Mouse (Mus musculus): ENCODE measurements around the gene Krtap9-3. TPM values are rescaled to one million over a fixed set of nuclear protein-coding genes. Genes with fewer than 3 reads are reported as not detected.

Gene Krtap9-3
- not detected for total RNA-seq (2023)

DNA sequence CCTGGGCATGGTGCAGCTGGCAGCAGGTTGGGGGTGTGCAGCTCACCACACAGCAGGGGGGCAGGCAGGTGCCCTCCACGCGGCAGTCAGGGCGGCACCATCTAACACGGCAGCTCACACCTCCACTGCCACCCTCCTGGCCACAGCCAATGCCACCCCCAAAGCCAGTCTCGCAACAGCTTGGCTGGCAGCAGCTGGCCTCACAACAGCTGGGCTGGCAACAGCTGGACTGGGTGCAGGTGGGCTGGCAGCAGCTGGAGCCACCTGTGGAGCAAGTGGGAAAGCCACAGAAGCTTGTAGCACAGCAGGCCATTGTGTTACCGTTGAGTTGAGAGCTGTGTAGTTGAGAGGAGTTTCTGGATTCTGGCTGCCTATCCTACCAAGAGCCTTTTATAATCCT lies at the start of gene Krtap9-3:
Krtap9-3 (minus strand) TSS at position 364 of the 400 bp plus-strand sequence.

DNA sequence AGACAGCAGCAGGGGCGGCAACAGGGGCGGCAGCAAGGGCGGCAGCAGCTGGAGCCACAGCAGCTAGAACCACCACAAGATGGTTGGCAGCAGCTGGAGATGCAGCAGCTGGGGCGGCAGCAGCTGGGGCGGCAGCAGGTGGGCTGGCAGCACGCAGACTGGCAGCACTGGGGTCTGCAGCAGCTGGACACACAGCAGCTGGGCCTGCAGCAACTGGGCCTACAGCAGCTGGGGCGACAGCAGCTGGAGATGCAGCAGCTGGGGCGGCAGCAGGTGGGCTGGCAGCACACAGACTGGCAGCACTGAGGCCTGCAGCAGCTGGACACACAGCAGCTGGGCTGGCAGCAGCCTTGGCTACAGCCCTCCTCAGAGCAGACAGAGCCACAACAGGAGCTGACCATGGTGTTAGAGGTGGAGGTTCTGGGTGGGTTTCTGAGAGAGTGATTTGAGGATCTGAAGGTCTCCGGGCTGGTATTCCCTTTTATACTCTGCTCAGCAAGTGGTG lies 45.8 kb upstream of the Krtap9-3 start, which contains the start of gene Krtap4-7:
Krtap4-7 (minus strand) TSS at position 455 of the 505 bp plus-strand sequence.

DNA sequence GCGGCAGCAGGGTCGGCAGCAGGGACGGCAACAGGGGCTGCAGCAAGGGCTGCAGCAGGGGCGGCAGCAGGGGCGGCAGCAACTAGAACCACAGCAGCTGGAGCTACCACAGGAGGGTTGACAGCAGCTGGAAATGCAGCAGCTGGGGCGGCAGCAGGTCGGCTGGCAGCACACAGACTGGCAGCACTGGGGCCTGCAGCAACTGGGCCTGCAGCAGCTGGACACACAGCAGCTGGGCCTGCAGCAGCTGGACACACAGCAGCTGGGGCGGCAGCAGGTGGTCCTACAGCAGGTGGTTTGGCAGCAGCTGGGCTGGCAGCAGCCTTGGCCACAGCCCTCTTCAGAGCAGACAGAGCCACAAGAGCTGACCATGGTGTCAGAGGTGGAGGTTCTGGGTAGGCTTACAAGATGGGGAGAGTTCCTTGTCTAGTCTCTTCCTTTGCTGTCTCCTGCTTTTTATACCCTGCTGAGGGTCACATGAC lies 36.8 kb upstream of the Krtap9-3 start, which contains the start of gene Krtap4-2:
Krtap4-2 (minus strand) TSS at position 432 of the 482 bp plus-strand sequence.

DNA sequence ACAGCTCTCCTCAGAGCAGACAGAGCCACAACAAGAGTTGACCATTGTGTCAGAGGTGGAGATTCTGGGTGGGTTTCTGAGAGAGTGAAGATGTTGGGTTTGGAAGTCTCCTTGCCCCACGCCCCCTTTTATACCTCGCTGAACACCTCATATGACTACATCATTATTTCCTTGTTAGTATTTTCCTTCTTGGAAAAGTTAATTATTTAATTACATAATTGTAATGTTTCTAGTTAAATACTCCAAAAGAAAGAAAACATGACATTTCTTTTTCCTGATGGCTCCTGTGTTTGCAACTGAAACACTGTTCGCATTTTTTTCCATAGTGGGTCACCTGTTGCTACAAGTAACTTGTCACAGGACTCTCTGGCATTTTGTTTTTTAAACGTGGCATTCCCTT lies 30.2 kb upstream of the Krtap9-3 start, which contains the start of gene Krtap4-1:
Krtap4-1 (minus strand) TSS at position 101 of the 400 bp plus-strand sequence.

DNA sequence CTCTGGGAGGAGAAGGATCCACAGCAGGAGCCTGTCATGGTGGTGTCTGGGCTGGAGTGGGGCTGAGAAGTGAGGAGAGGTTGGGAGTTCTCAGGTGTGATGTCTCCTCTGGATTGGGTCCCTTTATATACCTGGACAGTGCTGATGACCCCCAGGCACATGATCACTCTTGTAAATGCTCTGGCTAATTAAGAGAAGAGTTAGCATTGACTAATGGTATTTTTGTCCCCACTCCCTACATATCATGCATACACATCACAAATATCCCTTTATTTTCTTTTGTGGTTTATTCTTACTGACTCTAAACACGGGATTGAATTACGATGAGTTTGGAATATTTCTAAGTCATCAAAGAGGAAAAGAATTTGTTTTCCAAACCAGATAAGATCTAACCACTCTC lies 22.4 kb upstream of the Krtap9-3 start, which contains the start of gene Gm11562:
Gm11562 (minus strand) TSS at position 101 of the 400 bp plus-strand sequence.

DNA sequence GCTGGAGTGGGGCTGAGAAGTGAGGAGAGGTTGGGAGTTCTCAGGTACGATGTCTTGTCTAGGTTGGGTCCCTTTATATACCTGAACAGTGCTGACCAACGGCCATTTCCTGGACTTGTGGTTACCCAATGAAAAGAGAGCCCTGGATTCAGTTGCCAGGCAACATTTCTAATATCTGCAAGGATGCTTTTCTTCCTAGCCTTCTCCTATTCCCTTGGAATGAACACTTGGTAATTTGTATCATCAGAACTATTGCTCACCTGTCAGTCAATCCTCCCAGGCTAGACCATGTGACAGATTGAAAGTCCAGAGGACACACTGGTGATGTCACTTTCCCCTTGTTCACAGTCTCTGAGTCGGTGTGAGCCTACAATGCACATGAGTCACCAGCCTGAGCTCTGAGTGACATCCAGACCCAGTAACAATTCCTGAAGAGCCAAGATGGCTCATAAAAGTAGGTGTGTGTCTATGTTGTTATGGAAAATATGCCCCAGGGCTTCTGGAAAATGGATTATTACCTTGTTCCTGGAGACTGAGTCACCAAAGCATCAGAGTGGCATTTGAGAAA lies 17.0 kb upstream of the Krtap9-3 start, which contains the start of gene Krtap2-4:
Krtap2-4 (minus strand) TSS at position 51 of the 568 bp plus-strand sequence.

DNA sequence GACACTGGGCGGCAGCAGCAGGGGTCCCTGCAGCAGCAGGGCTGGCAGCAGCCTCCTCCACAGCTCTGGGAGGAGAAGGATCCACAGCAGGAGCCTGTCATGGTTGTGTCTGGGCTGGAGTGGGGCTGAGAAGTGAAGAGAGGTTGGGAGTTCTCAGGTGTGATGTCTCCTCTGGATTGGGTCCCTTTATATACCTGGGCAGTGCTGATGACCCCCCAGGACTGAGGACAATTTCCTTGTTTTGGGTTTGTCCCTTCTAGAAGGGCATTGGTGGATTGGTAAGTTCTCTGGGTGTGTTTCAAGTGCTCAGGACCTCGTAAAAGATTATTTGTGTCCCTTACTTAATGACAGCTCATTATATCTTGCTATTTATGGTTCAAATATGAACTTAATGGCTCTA lies 12.2 kb upstream of the Krtap9-3 start, which contains the start of gene Gm11937:
Gm11937 (minus strand) TSS at position 101 of the 400 bp plus-strand sequence.

DNA sequence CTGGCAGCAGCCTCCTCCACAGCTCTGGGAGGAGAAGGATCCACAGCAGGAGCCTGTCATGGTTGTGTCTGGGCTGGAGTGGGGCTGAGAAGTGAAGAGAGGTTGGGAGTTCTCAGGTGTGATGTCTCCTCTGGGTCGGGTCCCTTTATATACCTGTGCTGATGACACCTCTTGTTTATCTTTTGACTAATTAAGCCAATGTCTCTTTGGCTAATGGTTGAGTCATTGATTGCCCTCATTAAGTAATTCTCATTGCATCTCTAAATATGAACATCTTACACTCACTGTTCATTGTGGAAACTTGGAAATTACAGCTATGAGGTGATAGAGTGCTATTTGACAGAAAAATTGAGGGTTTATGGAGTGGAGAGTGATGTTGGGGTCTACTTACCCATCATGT lies 5.3 kb upstream of the Krtap9-3 start, which contains the start of gene Gm11938:
Gm11938 (minus strand) TSS at position 101 of the 400 bp plus-strand sequence.

DNA sequence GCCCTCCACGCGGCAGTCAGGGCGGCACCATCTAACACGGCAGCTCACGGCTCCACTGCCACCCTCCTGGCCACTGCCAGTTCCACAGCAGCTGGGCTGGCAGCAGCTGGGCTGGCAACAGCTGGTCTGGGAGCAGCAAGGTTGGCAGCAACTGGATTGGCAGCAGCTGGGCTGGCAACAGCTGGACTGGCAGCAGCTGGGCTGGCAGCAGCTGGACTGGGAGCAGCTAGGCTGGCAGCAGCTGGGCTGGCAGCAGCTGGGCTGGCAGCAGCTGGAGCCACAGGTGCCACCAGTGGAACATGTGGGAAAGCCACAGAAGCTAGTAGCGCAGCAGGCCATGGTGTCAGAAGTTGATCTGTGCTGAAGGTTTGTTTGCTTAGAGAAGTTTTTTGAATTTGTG lies 6.9 kb downstream of the Krtap9-3 start, which contains the start of gene Krtap1-3:
Krtap1-3 (minus strand) TSS at position 359 of the 400 bp plus-strand sequence.

DNA sequence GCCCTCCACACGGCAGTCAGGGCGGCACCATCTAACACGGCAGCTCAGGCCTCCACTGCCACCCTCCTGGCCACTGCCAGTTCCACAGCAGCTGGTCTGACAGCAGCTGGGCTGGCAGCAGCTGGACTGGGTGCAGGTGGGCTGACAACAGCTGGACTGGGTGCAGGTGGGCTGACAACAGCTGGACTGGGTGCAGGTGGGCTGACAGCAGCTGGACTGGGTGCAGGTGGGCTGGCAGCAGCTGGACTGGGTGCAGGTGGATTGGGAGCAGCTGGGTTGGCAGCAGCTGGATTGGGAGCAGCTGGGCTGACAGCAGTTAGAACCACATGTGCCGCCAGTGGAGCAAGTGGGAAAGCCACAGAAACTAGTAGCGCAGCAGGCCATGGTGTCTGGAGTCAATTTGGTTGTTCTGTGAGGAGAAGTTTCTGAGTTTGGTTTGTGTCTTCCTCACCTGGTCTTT lies 14.6 kb downstream of the Krtap9-3 start, which contains the start of gene Krtap1-4:
Krtap1-4 (minus strand) TSS at position 410 of the 460 bp plus-strand sequence.

DNA sequence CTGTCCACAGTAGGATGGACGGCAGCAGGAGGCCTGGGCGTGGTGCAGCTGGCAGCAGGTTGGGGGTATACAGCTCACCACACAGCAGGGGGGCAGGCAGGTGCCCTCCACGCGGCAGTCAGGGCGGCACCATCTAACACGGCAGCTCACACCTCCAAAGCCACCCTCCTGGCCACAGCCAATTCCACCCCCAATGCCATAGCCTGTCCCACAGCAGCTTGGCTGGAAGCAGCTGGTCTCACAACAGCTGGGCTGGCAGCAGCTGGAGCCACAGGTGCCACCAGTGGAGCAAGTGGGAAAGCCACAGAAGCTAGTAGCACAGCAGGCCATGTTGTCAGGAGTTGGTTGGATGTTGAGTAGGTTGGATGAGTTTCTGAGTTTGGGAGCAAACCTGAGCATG lies 17.3 kb downstream of the Krtap9-3 start, which contains the start of gene Krtap1-5:
Krtap1-5 (minus strand) TSS at position 381 of the 400 bp plus-strand sequence.

DNA sequence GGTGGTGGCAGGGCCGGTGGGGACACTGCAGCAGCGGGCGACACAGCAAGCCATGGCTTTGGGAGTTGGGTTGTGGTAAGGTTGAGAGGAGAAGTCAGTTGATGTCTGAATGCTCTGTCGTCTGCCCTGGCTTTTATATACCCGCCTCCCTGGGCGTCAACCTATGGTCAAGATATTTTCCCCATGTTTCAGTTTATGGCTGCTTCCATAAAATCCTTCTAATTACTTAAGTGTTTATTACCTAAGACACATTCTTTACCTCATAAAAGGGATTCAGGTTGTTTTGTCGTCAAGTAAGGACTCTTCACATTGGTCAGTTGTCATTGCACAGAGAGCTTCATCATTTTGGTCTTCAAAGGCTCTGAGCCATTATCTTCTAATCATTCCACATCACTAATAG lies 31.4 kb downstream of the Krtap9-3 start, which contains the start of gene Krtap3-1:
Krtap3-1 (minus strand) TSS at position 101 of the 400 bp plus-strand sequence.

DNA sequence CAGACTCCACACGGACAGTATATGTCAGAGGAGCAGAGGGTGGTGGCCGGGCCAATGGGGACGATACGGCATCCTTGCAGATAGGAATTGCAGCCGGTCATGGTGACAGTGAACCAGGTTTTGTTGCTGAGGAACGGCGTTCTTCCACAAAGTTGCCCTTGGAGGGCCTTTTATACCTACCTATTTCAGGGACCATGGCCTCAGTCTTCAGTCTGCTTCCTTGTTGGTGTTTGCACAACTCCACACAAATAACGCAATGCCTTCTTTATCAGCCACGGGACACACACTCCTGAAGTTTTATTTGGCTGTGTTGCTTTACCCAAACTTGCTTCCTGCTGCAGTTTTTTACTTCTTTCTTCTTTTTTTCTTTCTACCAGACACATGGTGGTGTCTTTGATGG lies 38.5 kb downstream of the Krtap9-3 start, which contains the start of gene Gm11939:
Gm11939 (minus strand) TSS at position 101 of the 400 bp plus-strand sequence.

DNA sequence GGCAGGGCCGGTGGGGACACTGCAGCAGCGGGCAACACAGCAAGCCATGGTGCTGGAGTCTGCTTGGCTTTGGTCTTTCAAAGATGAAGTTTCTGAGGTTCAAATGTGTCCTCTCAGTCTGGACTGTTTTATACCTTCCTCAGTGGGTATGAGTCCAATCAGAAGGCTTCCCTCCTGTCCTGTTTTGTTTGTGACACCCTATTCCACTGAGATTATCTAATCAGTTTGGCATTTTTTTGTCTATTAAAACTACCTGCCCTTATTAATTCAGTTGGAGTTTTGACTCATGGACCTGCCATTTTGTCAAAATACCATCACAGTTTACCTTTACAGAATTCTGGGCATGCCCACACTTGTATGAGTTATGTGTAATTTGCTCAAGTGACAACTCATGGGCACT lies 41.2 kb downstream of the Krtap9-3 start, which contains the start of gene Krtap3-2:
Krtap3-2 (minus strand) TSS at position 101 of the 400 bp plus-strand sequence.

DNA sequence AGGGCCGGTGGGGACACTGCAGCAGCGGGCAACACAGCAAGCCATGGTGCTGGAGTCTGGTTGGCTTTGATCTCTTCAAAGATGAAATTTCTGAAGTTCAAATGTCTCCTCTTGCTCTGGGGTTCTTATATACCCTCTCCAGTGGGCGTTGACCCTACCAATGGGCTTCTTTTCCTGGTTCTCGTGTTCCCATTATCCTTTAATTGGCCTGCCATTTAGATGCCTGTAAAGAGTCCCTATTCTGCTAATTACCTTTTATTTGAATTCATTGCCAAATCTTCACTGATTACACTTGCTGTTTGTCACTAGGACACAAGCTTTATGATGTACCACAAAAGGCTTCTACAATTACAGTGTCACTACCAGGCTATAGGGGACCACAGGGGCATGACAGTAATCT lies 47.1 kb downstream of the Krtap9-3 start, which contains the start of gene Krtap3-3:
Krtap3-3 (minus strand) TSS at position 101 of the 400 bp plus-strand sequence.

Other genes starting within 250 kb of the Krtap9-3 start
- gene Krt27, start 247.0 kb downstream of the Krtap9-3 start, total RNA-seq (2023) = not detected
- not detected for gene Krt28, start 223.2 kb downstream of the Krtap9-3 start, total RNA-seq (2023)
- gene Krt10, start 208.7 kb downstream of the Krtap9-3 start, total RNA-seq (2023) = 1 to 10 TPM; 4.7 to 5.7 TPM
- not detected for gene Krt12, start 175.8 kb downstream of the Krtap9-3 start, total RNA-seq (2023)
- not detected for gene Krt20, start 160.0 kb downstream of the Krtap9-3 start, total RNA-seq (2023)
- not detected for gene Krt23, start 105.0 kb downstream of the Krtap9-3 start, total RNA-seq (2023)
- not detected for gene Krt39, start 76.8 kb downstream of the Krtap9-3 start, total RNA-seq (2023)
- gene Krt40, start 54.9 kb downstream of the Krtap9-3 start, total RNA-seq (2023) = not detected
- gene Krtap3-3, start 47.2 kb downstream of the Krtap9-3 start, total RNA-seq (2023) = not detected
- gene Krtap3-2, start 41.3 kb downstream of the Krtap9-3 start, total RNA-seq (2023) = not detected
- gene Gm11939, start 38.6 kb downstream of the Krtap9-3 start, total RNA-seq (2023) = not detected
- gene Krtap3-1, start 31.5 kb downstream of the Krtap9-3 start, total RNA-seq (2023) = not detected
- gene Krtap1-5, start 17.1 kb downstream of the Krtap9-3 start, total RNA-seq (2023) = not detected
- not detected for gene Krtap1-4, start 14.5 kb downstream of the Krtap9-3 start, total RNA-seq (2023)
- not detected for gene Krtap1-3, start 6.8 kb downstream of the Krtap9-3 start, total RNA-seq (2023)
- not detected for gene Gm11938, start 5.2 kb upstream of the Krtap9-3 start, total RNA-seq (2023)
- not detected for gene Gm11937, start 12.1 kb upstream of the Krtap9-3 start, total RNA-seq (2023)
- gene Krtap2-4, start 16.7 kb upstream of the Krtap9-3 start, total RNA-seq (2023) = not detected
- not detected for gene Gm11562, start 22.3 kb upstream of the Krtap9-3 start, total RNA-seq (2023)
- not detected for gene Krtap4-1, start 30.1 kb upstream of the Krtap9-3 start, total RNA-seq (2023)
- not detected for gene Krtap4-2, start 37.0 kb upstream of the Krtap9-3 start, total RNA-seq (2023)
- not detected for gene Krtap4-7, start 46.0 kb upstream of the Krtap9-3 start, total RNA-seq (2023)
- not detected for gene Gm11555, start 52.1 kb upstream of the Krtap9-3 start, total RNA-seq (2023)
- not detected for gene Gm11563, start 60.9 kb upstream of the Krtap9-3 start, total RNA-seq (2023)
- not detected for gene Krtap4-6, start 67.9 kb upstream of the Krtap9-3 start, total RNA-seq (2023)
- gene Gm14190, start 92.6 kb upstream of the Krtap9-3 start, total RNA-seq (2023) = not detected
- not detected for gene Gm14180, start 136.2 kb upstream of the Krtap9-3 start, total RNA-seq (2023)
- gene Gm11595, start 174.8 kb upstream of the Krtap9-3 start, total RNA-seq (2023) = not detected
- gene Krtap4-8, start 182.6 kb upstream of the Krtap9-3 start, total RNA-seq (2023) = not detected
- gene Krtap4-9, start 187.1 kb upstream of the Krtap9-3 start, total RNA-seq (2023) = not detected
- gene Gm11596, start 195.4 kb upstream of the Krtap9-3 start, total RNA-seq (2023) = not detected
- not detected for gene Gm11569, start 200.8 kb upstream of the Krtap9-3 start, total RNA-seq (2023)
- gene Gm11554, start 206.3 kb upstream of the Krtap9-3 start, total RNA-seq (2023) = not detected
- gene Krtap4-13, start 211.8 kb upstream of the Krtap9-3 start, total RNA-seq (2023) = not detected
- not detected for gene Gm11564, start 217.6 kb upstream of the Krtap9-3 start, total RNA-seq (2023)
- gene 2300003K06Rik, start 240.0 kb upstream of the Krtap9-3 start, total RNA-seq (2023) = not detected

All from T-cell, adult 66 days (primary cell).